15 mouse cellular contexts compared by ENCODE assay signal in the genomic region with DNA sequence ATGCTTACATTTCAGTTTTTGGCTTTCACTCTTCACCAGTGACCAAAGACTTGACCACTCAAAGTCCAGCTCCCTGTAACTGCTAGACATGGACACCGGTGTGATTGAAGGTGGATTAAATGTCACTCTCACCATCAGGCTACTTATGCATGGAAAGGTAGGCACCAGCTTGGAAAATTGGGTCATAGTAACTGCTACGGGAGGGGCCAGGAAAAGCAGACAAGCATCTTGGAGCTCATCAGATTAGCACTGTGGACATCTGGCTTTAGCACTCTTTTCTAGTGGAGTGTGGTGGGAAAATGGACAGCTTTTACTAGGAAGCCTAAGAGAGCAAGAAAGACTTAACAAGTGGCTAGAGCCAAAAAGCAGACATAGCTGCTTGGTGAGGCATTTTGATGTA. TPM values are rescaled to one million over a fixed set of nuclear protein-coding genes. Genes with fewer than 3 reads are reported as not detected.
DNase-seq lines count a peak whose midpoint lies in the region; ATAC-seq and TF ChIP-seq lines count a peak whose summit lies in the region.
"Had no signal": no experiment of that assay in that cellular context is flagged by ENCODE, and none has a peak within 500 bp of the region (broad histone marks: within the 10 kb centered on the region; RNA-seq: fewer than 3 reads in every experiment).

No protein-coding gene starts in this region.

- H3K4me3 ChIP-seq in heart, adult 2 months = no peak overlapping the region
- H3K4me3 ChIP-seq in limb, embryonic 11.5 days (ENCODE audit: low read depth, low read length) = no peak overlapping the region
- H3K4me3 ChIP-seq in limb, embryonic 10.5 days = no peak overlapping the region
- no peak overlapping the region for H3K4me3 ChIP-seq in liver, embryonic 12.5 days
- H3K4me3 ChIP-seq: erythroblast, embryonic 14.5 days; intestine, embryonic 15.5 days had no signal

- peaks cover 8% of the 10 kb centered on the region for H3K4me1 ChIP-seq in heart, adult 2 months (ENCODE audit: control insufficient read depth, insufficient read depth, low read length)
- H3K4me1 ChIP-seq in limb, embryonic 11.5 days (ENCODE audit: control insufficient read depth, insufficient read depth, low read length) = 0 out of 2 replicates have a peak, but pooled peaks cover 3% of the 10 kb centered on the region
- H3K4me1 ChIP-seq in limb, embryonic 10.5 days = peaks cover 13% of the 10 kb centered on the region
- peaks cover 22% of the 10 kb centered on the region for H3K4me1 ChIP-seq in liver, embryonic 12.5 days

- no peak for DNase-seq in heart, adult 2 months
- no peak for DNase-seq in heart, postnatal 14 days
- DNase-seq in limb, embryonic 11.5 days (ENCODE audit: low spot score) = no peak
- no peak for DNase-seq in limb, embryonic 10.5 days (ENCODE audit: low spot score)
- DNase-seq in MN1 (ENCODE audit: low spot score) = peak; percentile 49
- no peak for DNase-seq in urinary bladder, postnatal 36 days (ENCODE audit: low spot score in 2 of 2)
- no peak for DNase-seq in ovary, postnatal 36 days (ENCODE audit: low spot score)
- DNase-seq: cerebellum, postnatal 36 days; lung, postnatal 14 days had no signal

- H3K79me2 ChIP-seq in heart, adult 2 months (replicated peaks; ENCODE audit: control insufficient read depth, insufficient read depth, low read length) = no peaks in the 10 kb centered on the region; the same call in 1 of the 2 replicates

- H3K4me2 ChIP-seq in limb, embryonic 11.5 days (ENCODE audit: low read depth, severe bottlenecking) = 0 out of 2 replicates have a peak overlapping the region, but pooled peaks have one; percentile 7
- H3K4me2 ChIP-seq in liver, embryonic 12.5 days = peak overlapping the region; percentile 41
- H3K4me2 ChIP-seq: intestine, embryonic 15.5 days had no signal

- peak overlapping the region; percentile 48; the same call in 1 of the 2 replicates for H3K9ac ChIP-seq in heart, adult 2 months (ENCODE audit: low read depth, low read length)
- no peak overlapping the region for H3K9ac ChIP-seq in limb, embryonic 11.5 days (ENCODE audit: low read length)
- H3K9ac ChIP-seq in liver, embryonic 12.5 days = no peak overlapping the region
- H3K9ac ChIP-seq: intestine, embryonic 15.5 days had no signal

- H3K27ac ChIP-seq in heart, adult 2 months = no peak overlapping the region
- no peak overlapping the region for H3K27ac ChIP-seq in limb, embryonic 11.5 days (replicated peaks; ENCODE audit: low read depth, low read length)
- no peak overlapping the region for H3K27ac ChIP-seq in limb, embryonic 10.5 days
- H3K27ac ChIP-seq in liver, embryonic 12.5 days = no peak overlapping the region
- H3K27ac ChIP-seq: intestine, embryonic 15.5 days had no signal

- no peaks in the 10 kb centered on the region for H3K9me3 ChIP-seq in limb, embryonic 11.5 days (ENCODE audit: control insufficient read depth, low read length)
- no peaks in the 10 kb centered on the region for H3K9me3 ChIP-seq in limb, embryonic 10.5 days (replicated peaks)
- H3K9me3 ChIP-seq in liver, embryonic 12.5 days (replicated peaks) = peaks cover 6% of the 10 kb centered on the region; the same call in 1 of the 2 replicates
- H3K9me3 ChIP-seq: intestine, embryonic 15.5 days had no signal

- TF ChIP-seq POLR2A in heart, adult 2 months (IDR thresholded peaks at IDR 0.05; ENCODE audit: insufficient read depth, low read depth, low read length) = no peak

- no peaks in the 10 kb centered on the region for H3K27me3 ChIP-seq in heart, adult 2 months (ENCODE audit: control insufficient read depth, insufficient read depth, low read length)
- no peaks in the 10 kb centered on the region for H3K27me3 ChIP-seq in limb, embryonic 11.5 days (ENCODE audit: control insufficient read depth, insufficient read depth, low read length)
- no peaks in the 10 kb centered on the region for H3K27me3 ChIP-seq in limb, embryonic 10.5 days (ENCODE audit: low read depth, poor library complexity, severe bottlenecking)
- H3K27me3 ChIP-seq in liver, embryonic 12.5 days (replicated peaks) = no peaks in the 10 kb centered on the region
- H3K27me3 ChIP-seq: intestine, embryonic 15.5 days had no signal

- intact Hi-C loops in heart, adult 2 months (cut with DNase I) = no loop called here
- intact Hi-C loops in heart, postnatal 14 days (cut with DNase I) = no loop called here

- no peak for ATAC-seq in limb, embryonic 11.5 days (ENCODE audit: insufficient number of reproducible peaks, low FRiP score, low TSS enrichment, low read depth)
- no peak for ATAC-seq in liver, embryonic 12.5 days
- ATAC-seq: intestine, embryonic 15.5 days had no signal

- WGBS in heart, adult 2 months = 33% methylated on average over 2 of the region's 2 CpGs
- 84% methylated on average over 2 of the region's 2 CpGs for WGBS in limb, embryonic 11.5 days
- 85% methylated on average over 2 of the region's 2 CpGs for WGBS in limb, embryonic 10.5 days
- 82% methylated on average over 2 of the region's 2 CpGs for WGBS in liver, embryonic 12.5 days (ENCODE audit: insufficient replicate concordance)

- TF ChIP-seq EP300 in heart, adult 2 months (IDR thresholded peaks at IDR 0.05; ENCODE audit: insufficient read depth, low read depth, low read length) = no peak

- H3K36me3 ChIP-seq in heart, adult 2 months (ENCODE audit: control insufficient read depth, insufficient read depth, low read length) = peaks cover 23% of the 10 kb centered on the region
- peaks cover 14% of the 10 kb centered on the region for H3K36me3 ChIP-seq in limb, embryonic 11.5 days (ENCODE audit: control insufficient read depth, insufficient read depth, low read length)
- H3K36me3 ChIP-seq in limb, embryonic 10.5 days = peaks cover 62% of the 10 kb centered on the region
- H3K36me3 ChIP-seq in liver, embryonic 12.5 days = peaks cover 66% of the 10 kb centered on the region

- no peak for TF ChIP-seq CTCF in heart, adult 2 months (IDR thresholded peaks at IDR 0.05)

RNA-seq across cellular contexts. Expression of a gene that starts 2.9 kb away (rescaled TPM):
- total RNA-seq in heart, adult 2 months (2021) = 100 to 1,000 TPM; 442 to 494 TPM
- 384 and 453 TPM in 2 replicates for polyA plus RNA-seq in heart, adult 2 months (2012; rRNA removed)
- 100 to 1,000 TPM; 479 to 482 TPM for total RNA-seq in heart, postnatal 14 days (2021)
- 284 and 287 TPM in 2 replicates for polyA plus RNA-seq in limb, embryonic 11.5 days (2014; fragmentation: Nextera tagmentation; extraction: Ambion mirVana)
- polyA plus RNA-seq in limb, embryonic 10.5 days (2016; fragmentation: Nextera tagmentation; extraction: Ambion mirVana) = 230 and 235 TPM in 2 replicates
- polyA plus RNA-seq in liver, embryonic 12.5 days (2016; fragmentation: Nextera tagmentation; extraction: Ambion mirVana) = 101 and 104 TPM in 2 replicates

RNA-seq across cellular contexts. Expression of a gene that starts 14.4 kb away (rescaled TPM):
- total RNA-seq in heart, adult 2 months (2021) = 10 to 100 TPM; 22.8 to 23.2 TPM
- polyA plus RNA-seq in heart, adult 2 months (2012; rRNA removed) = 75.5 and 78.4 TPM in 2 replicates
- 10 to 100 TPM; 21.1 to 21.7 TPM for total RNA-seq in heart, postnatal 14 days (2021)
- polyA plus RNA-seq in limb, embryonic 11.5 days (2014; fragmentation: Nextera tagmentation; extraction: Ambion mirVana) = 79.5 and 80.9 TPM in 2 replicates
- polyA plus RNA-seq in limb, embryonic 10.5 days (2016; fragmentation: Nextera tagmentation; extraction: Ambion mirVana) = 57.6 and 60.5 TPM in 2 replicates
- 119 and 126 TPM in 2 replicates for polyA plus RNA-seq in liver, embryonic 12.5 days (2016; fragmentation: Nextera tagmentation; extraction: Ambion mirVana)

RNA-seq across cellular contexts. Expression of a gene that starts 28.1 kb away (rescaled TPM):
- total RNA-seq in heart, adult 2 months (2021) = under 1 TPM; 0.36 to 0.60 TPM
- 0.31 and 0.44 TPM in 2 replicates for polyA plus RNA-seq in heart, adult 2 months (2012; rRNA removed)
- 1 to 10 TPM in 1 of 2 experiments, under 1 TPM in 1; 0.66 to 1.0 TPM for total RNA-seq in heart, postnatal 14 days (2021)
- polyA plus RNA-seq in limb, embryonic 11.5 days (2014; fragmentation: Nextera tagmentation; extraction: Ambion mirVana) = not detected in 2 replicates
- 0.15 TPM in 1 of 2 replicates, not detected in the other for polyA plus RNA-seq in limb, embryonic 10.5 days (2016; fragmentation: Nextera tagmentation; extraction: Ambion mirVana)
- 0.12 and 0.31 TPM in 2 replicates for polyA plus RNA-seq in liver, embryonic 12.5 days (2016; fragmentation: Nextera tagmentation; extraction: Ambion mirVana)

RNA-seq across cellular contexts. Expression of a gene that starts 30.3 kb away (rescaled TPM):
- not detected for total RNA-seq in heart, adult 2 months (2021)
- polyA plus RNA-seq in heart, adult 2 months (2012; rRNA removed) = not detected in 2 replicates
- total RNA-seq in heart, postnatal 14 days (2021) = not detected
- 6.1 TPM in 1 of 2 replicates, not detected in the other for polyA plus RNA-seq in limb, embryonic 11.5 days (2014; fragmentation: Nextera tagmentation; extraction: Ambion mirVana)
- polyA plus RNA-seq in limb, embryonic 10.5 days (2016; fragmentation: Nextera tagmentation; extraction: Ambion mirVana) = 3.8 and 4.8 TPM in 2 replicates
- polyA plus RNA-seq in liver, embryonic 12.5 days (2016; fragmentation: Nextera tagmentation; extraction: Ambion mirVana) = not detected in 2 replicates
- total RNA-seq: gastrocnemius, adult 8-10 months; left cerebral cortex, postnatal 10 days had no signal
- polyA plus RNA-seq: brain, embryonic 14.5 days; erythroblast, embryonic 14.5 days; intestine, embryonic 15.5 days had no signal

RNA-seq across cellular contexts. Expression of a gene that starts 43.6 kb away (rescaled TPM):
- 1 to 10 TPM; 2.1 to 2.4 TPM for total RNA-seq in heart, adult 2 months (2021)
- 4.1 and 5.5 TPM in 2 replicates for polyA plus RNA-seq in heart, adult 2 months (2012; rRNA removed)
- 1 to 10 TPM; 4.7 to 4.8 TPM for total RNA-seq in heart, postnatal 14 days (2021)
- 14.3 and 18.2 TPM in 2 replicates for polyA plus RNA-seq in limb, embryonic 11.5 days (2014; fragmentation: Nextera tagmentation; extraction: Ambion mirVana)
- 23.8 and 27.7 TPM in 2 replicates for polyA plus RNA-seq in limb, embryonic 10.5 days (2016; fragmentation: Nextera tagmentation; extraction: Ambion mirVana)
- 4.2 and 4.5 TPM in 2 replicates for polyA plus RNA-seq in liver, embryonic 12.5 days (2016; fragmentation: Nextera tagmentation; extraction: Ambion mirVana)
